Mouse (Mus musculus): ENCODE measurements around the gene Yipf4. TPM values are rescaled to one million over a fixed set of nuclear protein-coding genes. Genes with fewer than 3 reads are reported as not detected.

Yipf4 gene
- polyA plus RNA-seq, 2 experiments from 2014 or later: 10.3 to 17.7 TPM

- no peak for ATAC-seq
These were observed 37.7 kb downstream of the Yipf4 start for GRCm38 (mm10) chr17:74526806-74527653.

GRCm38 (mm10) chr17:74527729-74528607, 38.7 kb downstream of the Yipf4 start, which contains the start of gene Birc6:
Gene Birc6 (plus strand): TSS chr17:74528295.
- peak; percentile 87 for ATAC-seq

- ATAC-seq: peak; percentile 18
These were observed 39.6 kb downstream of the Yipf4 start for GRCm38 (mm10) chr17:74528648-74529532.

- no peak for ATAC-seq
These were observed 40.2 kb downstream of the Yipf4 start for GRCm38 (mm10) chr17:74529533-74529824.

- ATAC-seq: no peak
These were observed 45.7 kb downstream of the Yipf4 start for GRCm38 (mm10) chr17:74534971-74535370.

GRCm38 (mm10) chr17:74537526-74537925, 48.2 kb downstream of the Yipf4 start:
- no peak for ATAC-seq

GRCm38 (mm10) chr17:74543615-74544014, 54.3 kb downstream of the Yipf4 start:
- ATAC-seq: no peak

Other genes starting within 250 kb of the Yipf4 start
- gene Memo1, start 194.0 kb upstream of the Yipf4 start, polyA plus RNA-seq (2017; shearing (Covaris generic)): 10 to 100 TPM; 53.5 to 61.0 TPM
- 100 to 1,000 TPM; 144 to 156 TPM for gene Dpy30, start 165.5 kb upstream of the Yipf4 start, polyA plus RNA-seq (2017; shearing (Covaris generic))
- gene Spast, start 150.5 kb upstream of the Yipf4 start, polyA plus RNA-seq (2017; shearing (Covaris generic)): 10 to 100 TPM in 1 of 2 experiments, 1 to 10 TPM in 1; 8.9 to 10.1 TPM
- gene Slc30a6, start 93.9 kb upstream of the Yipf4 start, polyA plus RNA-seq (2017; shearing (Covaris generic)): 10 to 100 TPM; 28.4 to 35.8 TPM
- under 1 TPM; 0.41 to 0.63 TPM for gene Nlrc4, start 30.4 kb upstream of the Yipf4 start, polyA plus RNA-seq (2017; shearing (Covaris generic))
- gene Birc6, start 38.8 kb downstream of the Yipf4 start, polyA plus RNA-seq (2017; shearing (Covaris generic)): 100 to 1,000 TPM; 135 to 257 TPM
- 10 to 100 TPM; 22.7 to 31.1 TPM for gene Ttc27, start 228.2 kb downstream of the Yipf4 start, polyA plus RNA-seq (2017; shearing (Covaris generic))